Mouse (Mus musculus): ENCODE data around the gene Wdfy2. TPM values are rescaled to one million over a fixed set of nuclear protein-coding genes. Genes with fewer than 3 reads are reported as not detected.

Gene Wdfy2
- polyA plus RNA-seq, 1 experiment from 2014 or later, result 12.1 TPM

DNA sequence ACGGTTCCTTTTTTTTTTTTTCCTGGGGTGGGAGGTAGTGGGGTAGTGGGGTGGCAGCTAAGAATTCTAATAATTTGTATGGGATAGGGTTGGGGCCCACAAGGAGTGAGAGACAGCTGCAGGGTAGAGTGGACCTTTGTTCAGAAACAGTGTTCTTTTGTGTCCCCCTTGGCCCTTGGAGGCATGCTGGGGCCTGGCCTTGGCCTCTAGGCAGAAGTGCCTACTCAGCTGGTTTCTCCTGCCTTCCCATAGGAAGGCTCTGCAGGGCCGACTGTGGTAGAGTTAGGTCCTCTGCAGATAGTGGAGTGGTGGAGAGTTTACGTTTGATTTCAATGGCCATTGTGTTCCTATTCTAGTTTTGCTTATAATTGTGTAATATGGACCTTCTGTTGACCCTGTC lies 30.8 kb downstream of the Wdfy2 start:
- Histone ChIP-seq H3K27me3 (ENCODE audit: control insufficient read depth, insufficient read depth, low read length) (no peaks in the 10 kb centered on the region), H3K9me3 (ENCODE audit: control insufficient read depth, low read length) (peaks cover 7% of the 10 kb centered on the region; the same call in 1 of the 2 replicates), H3K4me3 (ENCODE audit: low read length) (no peak overlapping the region), H3K36me3 (ENCODE audit: control insufficient read depth, insufficient read depth, low read length) (no peaks in the 10 kb centered on the region), H3K4me2 (replicated peaks; ENCODE audit: low read depth, low read length) (no peak overlapping the region), H3K4me1 (ENCODE audit: control insufficient read depth, insufficient read depth, low read length) (0 out of 2 replicates have a peak, but pooled peaks cover 2% of the 10 kb centered on the region), H3K27ac (ENCODE audit: low read depth, low read length) (no peak overlapping the region), H3K9ac (ENCODE audit: low read depth, low read length) (no peak overlapping the region)
- 69% methylated on average over 3 of the region's 3 CpGs for WGBS
- no peak for ATAC-seq (ENCODE audit: low FRiP score, low TSS enrichment)

- Histone ChIP-seq H3K9me3 (ENCODE audit: control insufficient read depth, low read length) (peaks cover 7% of the 10 kb centered on the region; the same call in 1 of the 2 replicates), H3K36me3 (ENCODE audit: control insufficient read depth, insufficient read depth, low read length) (no peaks in the 10 kb centered on the region), H3K9ac (ENCODE audit: low read depth, low read length) (no peak overlapping the region), H3K27me3 (ENCODE audit: control insufficient read depth, insufficient read depth, low read length) (no peaks in the 10 kb centered on the region), H3K4me1 (ENCODE audit: control insufficient read depth, insufficient read depth, low read length) (0 out of 2 replicates have a peak, but pooled peaks cover 2% of the 10 kb centered on the region), H3K4me2 (replicated peaks; ENCODE audit: low read depth, low read length) (no peak overlapping the region), H3K4me3 (ENCODE audit: low read length) (no peak overlapping the region), H3K27ac (ENCODE audit: low read depth, low read length) (no peak overlapping the region)
- ATAC-seq (ENCODE audit: low FRiP score, low TSS enrichment), result no peak
- WGBS, result 97% methylated on average over 7 of the region's 7 CpGs
These were observed 32.8 kb downstream of the Wdfy2 start for GRCm38 (mm10) chr14:62870238-62870638.

DNA sequence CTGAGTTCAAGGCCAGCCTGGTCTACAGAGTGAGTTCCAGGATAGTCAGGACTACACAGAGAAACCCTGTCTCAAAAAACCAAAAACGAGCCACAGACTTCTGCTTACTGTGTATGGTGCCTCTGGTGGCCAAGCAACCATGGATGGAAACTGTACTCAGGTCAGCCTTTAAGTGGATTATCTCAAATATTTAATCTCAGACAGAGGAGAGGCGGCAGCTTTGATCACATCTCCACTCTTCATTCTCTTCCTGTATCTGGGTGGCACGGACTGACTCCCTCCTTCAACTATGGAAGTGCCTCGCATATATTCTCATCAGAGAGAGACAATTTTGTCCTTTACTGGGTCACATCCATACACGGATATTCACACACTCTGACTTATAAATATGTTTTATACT lies 34.0 kb downstream of the Wdfy2 start:
- H3K4me3 ChIP-seq (ENCODE audit: low read length), result no peak overlapping the region
- no peak overlapping the region for H3K27ac ChIP-seq (ENCODE audit: low read depth, low read length)
- H3K36me3 ChIP-seq (ENCODE audit: control insufficient read depth, insufficient read depth, low read length), result no peaks in the 10 kb centered on the region
- 96% methylated on average over 5 of the region's 5 CpGs for WGBS
- H3K9ac ChIP-seq (ENCODE audit: low read depth, low read length), result no peak overlapping the region
- H3K4me2 ChIP-seq (replicated peaks; ENCODE audit: low read depth, low read length), result no peak overlapping the region
- H3K27me3 ChIP-seq (ENCODE audit: control insufficient read depth, insufficient read depth, low read length), result no peaks in the 10 kb centered on the region
- 0 out of 2 replicates have a peak, but pooled peaks cover 2% of the 10 kb centered on the region for H3K4me1 ChIP-seq (ENCODE audit: control insufficient read depth, insufficient read depth, low read length)
- no peak for ATAC-seq (ENCODE audit: low FRiP score, low TSS enrichment)
- H3K9me3 ChIP-seq (ENCODE audit: control insufficient read depth, low read length), result peaks cover 7% of the 10 kb centered on the region; the same call in 1 of the 2 replicates

DNA sequence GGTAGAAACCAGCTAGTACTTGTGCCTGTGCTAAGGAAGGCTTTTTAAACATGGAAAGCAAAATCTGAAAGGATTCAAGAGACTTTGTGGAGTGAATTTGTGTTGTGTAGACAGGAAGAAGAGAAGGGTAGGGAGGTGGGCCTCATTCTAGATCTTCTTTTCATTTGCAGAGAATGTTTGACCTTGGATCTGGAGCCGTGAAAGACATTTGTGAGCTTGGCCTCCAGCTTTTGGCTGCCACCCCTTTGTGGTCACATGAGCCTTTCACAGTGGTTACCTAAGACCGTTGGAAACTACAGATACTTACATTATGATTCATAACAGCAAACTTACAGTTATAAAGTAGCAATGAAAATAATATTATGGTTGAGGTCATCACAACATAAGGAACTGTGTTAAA lies 34.5 kb downstream of the Wdfy2 start:
- Histone ChIP-seq H3K9ac (ENCODE audit: low read depth, low read length) (no peak overlapping the region), H3K4me3 (ENCODE audit: low read length) (no peak overlapping the region), H3K4me1 (ENCODE audit: control insufficient read depth, insufficient read depth, low read length) (0 out of 2 replicates have a peak, but pooled peaks cover 2% of the 10 kb centered on the region), H3K4me2 (replicated peaks; ENCODE audit: low read depth, low read length) (no peak overlapping the region), H3K36me3 (ENCODE audit: control insufficient read depth, insufficient read depth, low read length) (no peaks in the 10 kb centered on the region), H3K27me3 (ENCODE audit: control insufficient read depth, insufficient read depth, low read length) (no peaks in the 10 kb centered on the region), H3K27ac (ENCODE audit: low read depth, low read length) (no peak overlapping the region), H3K9me3 (ENCODE audit: control insufficient read depth, low read length) (peaks cover 7% of the 10 kb centered on the region; the same call in 1 of the 2 replicates)
- WGBS, result 79% methylated on average over 2 of the region's 2 CpGs
- no peak for ATAC-seq (ENCODE audit: low FRiP score, low TSS enrichment)

GRCm38 (mm10) chr14:62873820-62874219 lies 36.3 kb downstream of the Wdfy2 start:
- H3K27ac ChIP-seq (ENCODE audit: low read depth, low read length), result no peak overlapping the region
- no peak overlapping the region for H3K9ac ChIP-seq (ENCODE audit: low read depth, low read length)
- no peak overlapping the region for H3K4me3 ChIP-seq (ENCODE audit: low read length)
- peaks cover 7% of the 10 kb centered on the region; the same call in 1 of the 2 replicates for H3K9me3 ChIP-seq (ENCODE audit: control insufficient read depth, low read length)
- H3K4me2 ChIP-seq (replicated peaks; ENCODE audit: low read depth, low read length), result no peak overlapping the region
- no peak for ATAC-seq (ENCODE audit: low FRiP score, low TSS enrichment)
- no peaks in the 10 kb centered on the region for H3K36me3 ChIP-seq (ENCODE audit: control insufficient read depth, insufficient read depth, low read length)
- H3K27me3 ChIP-seq (ENCODE audit: control insufficient read depth, insufficient read depth, low read length), result no peaks in the 10 kb centered on the region
- WGBS, result 63% methylated on average over 4 of the region's 4 CpGs
- H3K4me1 ChIP-seq (ENCODE audit: control insufficient read depth, insufficient read depth, low read length), result no peaks in the 10 kb centered on the region

GRCm38 (mm10) chr14:62874348-62874747 lies 36.9 kb downstream of the Wdfy2 start:
- Histone ChIP-seq H3K4me3 (ENCODE audit: low read length) (no peak overlapping the region), H3K9me3 (ENCODE audit: control insufficient read depth, low read length) (peaks cover 7% of the 10 kb centered on the region; the same call in 1 of the 2 replicates), H3K4me1 (ENCODE audit: control insufficient read depth, insufficient read depth, low read length) (peaks cover 3% of the 10 kb centered on the region; the same call in 1 of the 2 replicates), H3K36me3 (ENCODE audit: control insufficient read depth, insufficient read depth, low read length) (no peaks in the 10 kb centered on the region), H3K4me2 (replicated peaks; ENCODE audit: low read depth, low read length) (no peak overlapping the region), H3K27ac (ENCODE audit: low read depth, low read length) (no peak overlapping the region), H3K27me3 (ENCODE audit: control insufficient read depth, insufficient read depth, low read length) (no peaks in the 10 kb centered on the region), H3K9ac (ENCODE audit: low read depth, low read length) (no peak overlapping the region)
- 85% methylated on average over 8 of the region's 8 CpGs for WGBS
- ATAC-seq (ENCODE audit: low FRiP score, low TSS enrichment), result no peak

DNA sequence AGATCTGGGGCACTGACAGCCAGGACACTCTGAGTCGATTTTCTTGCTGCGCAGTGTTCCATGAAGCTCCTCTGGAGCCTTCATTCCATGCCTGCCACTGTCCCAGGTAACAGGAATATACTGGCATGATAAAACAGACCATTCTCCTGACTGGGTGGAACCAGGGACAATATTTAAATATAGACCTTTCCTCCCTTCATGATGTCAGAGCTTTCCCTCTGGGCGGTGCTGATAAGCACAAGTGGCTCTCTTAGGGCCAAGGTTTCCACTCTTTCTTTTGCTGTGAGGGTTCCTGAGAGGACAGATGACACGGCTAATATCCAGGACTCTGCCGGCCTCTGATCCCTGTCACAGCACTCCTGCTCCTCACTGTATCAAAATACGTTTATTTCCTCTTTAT lies 40.6 kb downstream of the Wdfy2 start:
- H3K27me3 ChIP-seq (ENCODE audit: control insufficient read depth, insufficient read depth, low read length), result no peaks in the 10 kb centered on the region
- no peak overlapping the region for H3K27ac ChIP-seq (ENCODE audit: low read depth, low read length)
- no peak overlapping the region for H3K4me2 ChIP-seq (replicated peaks; ENCODE audit: low read depth, low read length)
- no peaks in the 10 kb centered on the region for H3K36me3 ChIP-seq (ENCODE audit: control insufficient read depth, insufficient read depth, low read length)
- no peak overlapping the region for H3K4me3 ChIP-seq (ENCODE audit: low read length)
- ATAC-seq (ENCODE audit: low FRiP score, low TSS enrichment), result no peak
- 72% methylated on average over 6 of the region's 6 CpGs for WGBS
- H3K4me1 ChIP-seq (ENCODE audit: control insufficient read depth, insufficient read depth, low read length), result peaks cover 13% of the 10 kb centered on the region
- no peaks in the 10 kb centered on the region for H3K9me3 ChIP-seq (ENCODE audit: control insufficient read depth, low read length)
- no peak overlapping the region for H3K9ac ChIP-seq (ENCODE audit: low read depth, low read length)

DNA sequence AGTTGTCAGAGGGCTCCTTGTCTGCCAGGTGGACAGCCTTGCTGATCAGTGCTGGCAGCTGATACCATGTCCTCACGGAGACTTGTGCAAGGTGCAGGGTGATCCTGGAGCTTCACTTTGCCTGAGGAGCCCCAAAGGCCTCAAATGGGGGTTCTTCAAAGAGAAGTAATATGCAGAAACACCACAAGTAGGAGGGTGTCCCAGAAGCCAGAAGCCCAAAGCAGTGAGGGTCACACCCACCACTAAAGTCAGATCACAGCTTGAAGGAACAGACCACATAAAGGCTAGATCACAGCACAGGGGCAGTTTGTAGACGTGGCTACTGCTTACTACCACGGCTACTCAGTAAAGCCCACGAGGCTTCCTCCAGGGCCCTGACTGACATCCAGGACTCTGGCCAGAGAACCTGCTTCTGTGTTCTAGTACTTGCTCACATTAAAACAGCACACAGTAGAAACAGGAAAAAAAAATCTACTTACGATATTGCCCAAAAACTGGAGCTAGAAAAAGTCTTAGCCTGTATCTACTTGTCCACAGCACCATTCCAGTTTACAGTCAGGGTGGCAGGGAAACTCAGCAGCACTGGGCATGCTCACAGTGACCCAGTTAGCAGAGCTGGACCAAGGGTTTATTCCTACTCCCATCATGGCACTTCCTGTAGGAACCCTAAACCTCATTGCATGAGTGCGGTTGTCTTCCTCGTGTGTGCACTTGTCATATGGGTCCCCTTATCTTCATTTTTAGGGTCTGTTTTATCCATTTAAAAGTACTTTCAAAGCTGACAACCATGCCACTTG lies 41.4 kb downstream of the Wdfy2 start:
- no peak for ATAC-seq (ENCODE audit: low FRiP score, low TSS enrichment)
- Histone ChIP-seq H3K36me3 (ENCODE audit: control insufficient read depth, insufficient read depth, low read length) (no peaks in the 10 kb centered on the region), H3K9ac (ENCODE audit: low read depth, low read length) (no peak overlapping the region), H3K4me3 (ENCODE audit: low read length) (no peak overlapping the region), H3K9me3 (ENCODE audit: control insufficient read depth, low read length) (no peaks in the 10 kb centered on the region), H3K4me1 (ENCODE audit: control insufficient read depth, insufficient read depth, low read length) (peaks cover 13% of the 10 kb centered on the region), H3K27me3 (ENCODE audit: control insufficient read depth, insufficient read depth, low read length) (no peaks in the 10 kb centered on the region), H3K4me2 (replicated peaks; ENCODE audit: low read depth, low read length) (no peak overlapping the region), H3K27ac (ENCODE audit: low read depth, low read length) (no peak overlapping the region)
- 72% methylated on average over 7 of the region's 7 CpGs for WGBS

DNA sequence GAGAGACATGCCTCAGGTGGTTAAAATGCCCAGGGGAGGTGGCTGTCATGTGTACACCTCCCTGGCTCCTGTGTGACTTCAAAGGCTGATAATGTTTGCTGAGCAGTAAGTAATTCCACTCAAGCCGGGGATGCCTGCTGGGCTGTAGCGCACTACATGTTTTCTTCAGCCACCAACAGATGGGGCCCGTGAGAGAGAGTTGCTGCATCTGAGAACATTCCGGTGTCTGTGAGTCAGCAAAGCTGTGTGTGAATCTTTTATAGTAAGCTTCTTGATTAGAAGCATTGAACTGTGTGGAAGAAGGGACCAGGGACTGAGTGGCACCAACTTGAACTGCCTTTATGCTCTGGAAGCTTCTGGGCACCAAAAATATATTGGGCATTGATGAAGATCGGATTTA lies 42.0 kb downstream of the Wdfy2 start:
- Histone ChIP-seq H3K27me3 (ENCODE audit: control insufficient read depth, insufficient read depth, low read length) (no peaks in the 10 kb centered on the region), H3K36me3 (ENCODE audit: control insufficient read depth, insufficient read depth, low read length) (no peaks in the 10 kb centered on the region), H3K27ac (ENCODE audit: low read depth, low read length) (no peak overlapping the region), H3K9me3 (ENCODE audit: control insufficient read depth, low read length) (no peaks in the 10 kb centered on the region), H3K4me1 (ENCODE audit: control insufficient read depth, insufficient read depth, low read length) (peaks cover 13% of the 10 kb centered on the region), H3K4me2 (replicated peaks; ENCODE audit: low read depth, low read length) (no peak overlapping the region), H3K9ac (ENCODE audit: low read depth, low read length) (no peak overlapping the region), H3K4me3 (ENCODE audit: low read length) (no peak overlapping the region)
- peak; percentile 79; the same call in 1 of the 2 replicates for ATAC-seq (ENCODE audit: low FRiP score, low TSS enrichment)
- 22% methylated on average over 5 of the region's 5 CpGs for WGBS
